Mouse (Mus musculus) adrenal gland, postnatal 10 days (tissue): ENCODE measurements around the gene Atp1b1. TPM values are rescaled to one million over a fixed set of nuclear protein-coding genes. Genes with fewer than 3 reads are reported as not detected.

Source experiments
- DNase-seq: peaks from one replicate; pipeline ENCODE4 v3.0.0; 2021; ENCODE audit warnings: mixed read lengths
- long read RNA-seq, 2 experiments: library from polyadenylated mRNA; stranded (forward); transcript quantifications; one replicate each; pipeline ENCODE4 v2.0.0; 2021
- total RNA-seq, 2 experiments: library from RNA; stranded (reverse); gene quantifications; 2 replicates each; pipeline ENCODE4 v1.2.3; 2021

The Atp1b1 gene
- 100 to 1,000 TPM in 1 of 2 experiments, 10 to 100 TPM in 1; 88.2 to 115 TPM for total RNA-seq
- long read RNA-seq, experiment 1, transcript Atp1b1-201 (6 exons, 2,580 nt) = major isoform, 131 of 163 reads
- long read RNA-seq, experiment 1, partial matches to known transcripts = 3 of 163 reads
- long read RNA-seq, experiment 1, other reads (novel, unspliced or antisense) = 29 of 163 reads
- long read RNA-seq, experiment 2, transcript Atp1b1-201 (6 exons, 2,580 nt) = major isoform, 97 of 132 reads
- long read RNA-seq, experiment 2, partial matches to known transcripts = 2 of 132 reads
- long read RNA-seq, experiment 2, other reads (novel, unspliced or antisense) = 33 of 132 reads

GRCm38 (mm10) chr1:164458245-164458613, at the start of gene Atp1b1:
TSS of gene Atp1b1 (minus strand) at chr1:164458355.
- peak; percentile 91 for DNase-seq

- DNase-seq = no peak
Measured at GRCm38 (mm10) chr1:164505096-164505495, 46.9 kb upstream of the Atp1b1 start.

DNA sequence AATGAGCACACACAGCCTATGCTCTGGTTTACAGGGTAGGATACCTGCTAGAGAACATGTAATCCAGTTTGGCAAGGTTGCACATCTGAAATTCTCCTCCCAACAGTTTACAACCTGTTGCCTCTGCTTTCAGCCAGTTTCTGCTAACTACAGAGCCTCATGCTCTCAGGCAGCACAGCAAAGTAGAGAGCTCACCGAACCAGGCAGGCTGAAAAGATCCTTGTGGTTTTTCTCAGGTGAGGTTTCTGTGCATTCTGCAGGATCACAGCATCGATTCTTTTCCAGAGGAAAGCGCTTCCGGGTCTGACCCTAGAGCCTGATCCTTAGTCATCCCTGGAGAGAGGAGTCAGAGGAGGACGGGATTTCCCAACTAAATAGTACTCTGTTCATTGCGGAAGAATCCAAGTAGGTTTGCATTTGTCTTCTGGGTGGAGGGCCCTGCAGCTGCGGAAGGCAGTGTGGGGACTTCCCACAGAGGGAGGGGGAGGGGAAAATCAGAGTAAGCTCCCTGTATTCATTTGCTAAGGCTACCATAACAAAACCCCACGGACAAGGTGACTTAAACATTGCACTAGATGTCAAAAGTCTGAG, 45.1 kb upstream of the Atp1b1 start:
- no peak for DNase-seq

DNA sequence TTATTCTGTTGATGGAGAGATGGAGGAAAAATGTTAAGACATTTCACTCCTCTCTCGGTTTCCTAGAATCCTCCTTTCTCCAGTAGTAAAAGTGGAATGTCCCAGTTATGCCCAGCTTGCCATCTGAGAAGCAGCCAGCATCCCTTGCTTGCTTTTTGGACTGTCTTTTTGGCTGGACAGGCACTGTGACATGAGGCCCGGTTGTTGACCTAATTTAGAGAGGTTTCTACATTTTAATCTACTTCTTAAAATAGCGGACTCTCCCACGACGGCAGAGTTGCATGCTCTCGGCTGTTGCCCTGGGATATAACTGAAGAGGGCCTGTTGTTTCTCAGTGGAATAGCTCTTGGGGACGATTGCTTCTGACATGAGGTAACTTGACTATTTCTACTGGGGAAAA, 44.1 kb upstream of the Atp1b1 start:
- no peak for DNase-seq

DNA sequence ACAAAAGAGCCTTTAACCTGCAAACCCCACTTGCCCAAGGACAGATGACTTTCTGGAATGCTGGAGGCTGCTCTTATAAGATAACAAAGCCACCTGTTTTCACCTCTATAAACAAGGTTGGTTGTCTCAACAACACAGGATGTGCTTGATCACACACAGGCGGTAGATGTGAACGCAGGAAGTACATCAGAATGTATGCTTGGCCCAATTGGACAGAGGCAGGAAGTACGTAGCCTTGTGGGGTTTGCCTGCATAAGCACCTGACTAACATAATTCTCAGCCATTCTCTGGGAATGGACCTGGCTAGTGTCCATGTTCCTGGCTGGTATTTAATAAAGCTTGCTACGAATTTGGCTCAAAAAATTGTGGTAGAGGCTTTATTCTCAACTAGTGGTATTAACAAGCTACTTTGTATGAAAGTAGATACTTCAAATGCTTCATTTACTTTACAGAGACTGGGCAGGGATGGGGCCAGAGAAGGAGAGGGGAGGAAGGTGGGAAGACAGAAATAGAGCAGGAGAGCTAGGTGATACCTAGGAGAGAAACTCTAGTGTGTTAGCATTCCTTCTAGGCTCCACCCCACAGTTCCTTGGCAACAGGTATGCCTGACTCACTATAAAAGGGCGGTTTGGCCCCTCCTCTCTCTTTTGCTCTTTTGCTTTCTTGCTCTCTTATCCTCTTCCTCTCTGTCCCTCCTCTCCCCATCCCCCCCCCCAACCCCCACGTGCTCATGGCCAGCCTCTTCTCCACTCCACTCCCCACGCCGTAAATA, 36.8 kb upstream of the Atp1b1 start:
- no peak for DNase-seq

DNA sequence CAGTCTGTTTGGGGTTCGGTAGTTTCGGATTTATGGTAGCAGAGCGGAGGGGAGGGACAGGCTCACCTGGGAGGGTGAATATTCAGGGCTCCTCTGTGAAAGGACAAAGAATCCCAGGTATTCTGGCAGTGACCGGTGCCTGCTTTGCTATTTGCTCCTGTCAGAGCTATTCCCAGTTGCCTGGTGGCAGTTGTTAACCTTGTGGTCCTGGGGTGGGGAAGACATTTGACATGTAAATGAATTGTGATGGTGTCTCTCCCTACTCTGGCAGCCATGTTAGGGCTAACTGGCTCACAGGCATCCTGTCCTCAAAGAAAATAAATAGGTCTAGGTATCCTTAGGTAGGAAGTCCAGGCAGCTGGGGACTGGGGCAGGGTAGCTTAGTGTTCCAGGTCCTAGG, 36.1 kb upstream of the Atp1b1 start:
- no peak for DNase-seq

GRCm38 (mm10) chr1:164493042-164493705, 35.0 kb upstream of the Atp1b1 start:
- DNase-seq = peak; percentile 56

GRCm38 (mm10) chr1:164492476-164492875, 34.3 kb upstream of the Atp1b1 start:
- DNase-seq = no peak

DNA sequence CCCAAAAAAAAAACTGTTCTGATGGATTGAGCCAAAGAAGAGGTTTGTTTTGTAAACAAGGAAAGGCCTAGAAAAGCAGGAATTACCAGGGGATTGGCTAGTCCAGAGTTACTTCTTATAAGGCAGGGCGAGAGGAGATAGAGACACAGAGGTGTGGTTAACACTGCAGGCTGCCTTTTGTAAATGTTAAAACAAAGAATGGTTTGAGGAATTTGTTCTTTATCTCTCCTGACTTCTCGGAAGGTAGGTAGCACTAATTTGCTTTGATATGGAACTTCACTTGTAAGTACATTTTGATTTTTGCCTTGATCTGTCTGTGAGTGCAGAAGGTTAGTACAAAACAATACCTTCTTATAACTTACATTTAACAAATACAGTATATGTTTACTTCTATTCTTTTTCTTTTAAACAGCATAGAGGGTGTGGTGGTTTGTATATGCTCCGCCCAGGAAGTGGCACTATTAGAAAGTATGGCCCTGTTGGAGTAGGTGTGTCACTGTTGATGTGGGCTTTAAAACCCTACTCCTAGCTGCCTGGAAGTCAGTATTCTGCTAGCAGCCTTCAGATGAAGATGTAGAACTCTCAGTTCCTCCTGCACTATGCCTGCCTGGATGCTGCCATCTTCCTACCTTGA, 31.9 kb upstream of the Atp1b1 start:
- DNase-seq = no peak

DNA sequence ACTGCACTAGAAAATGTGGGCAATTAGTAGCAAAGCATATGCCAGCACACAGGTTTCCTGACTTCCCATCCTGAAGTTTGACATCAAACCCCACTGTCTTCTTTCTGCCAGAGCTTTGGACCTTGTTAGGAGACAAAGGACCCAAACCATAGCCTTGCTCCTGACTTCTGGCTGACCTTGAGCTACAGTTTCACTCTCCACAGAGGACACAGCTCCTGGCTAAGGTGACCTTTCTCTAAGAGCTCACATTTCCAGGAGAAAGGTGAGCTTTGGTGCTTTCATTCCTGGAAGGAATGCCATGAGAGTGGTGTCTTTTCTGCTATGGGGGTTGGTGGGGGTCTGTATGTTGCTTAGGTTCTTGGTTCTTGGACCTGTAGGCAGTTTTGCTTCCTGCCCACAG, 25.6 kb upstream of the Atp1b1 start:
- no peak for DNase-seq

- no peak for DNase-seq
Measured at GRCm38 (mm10) chr1:164482833-164483232, 24.7 kb upstream of the Atp1b1 start.

DNA sequence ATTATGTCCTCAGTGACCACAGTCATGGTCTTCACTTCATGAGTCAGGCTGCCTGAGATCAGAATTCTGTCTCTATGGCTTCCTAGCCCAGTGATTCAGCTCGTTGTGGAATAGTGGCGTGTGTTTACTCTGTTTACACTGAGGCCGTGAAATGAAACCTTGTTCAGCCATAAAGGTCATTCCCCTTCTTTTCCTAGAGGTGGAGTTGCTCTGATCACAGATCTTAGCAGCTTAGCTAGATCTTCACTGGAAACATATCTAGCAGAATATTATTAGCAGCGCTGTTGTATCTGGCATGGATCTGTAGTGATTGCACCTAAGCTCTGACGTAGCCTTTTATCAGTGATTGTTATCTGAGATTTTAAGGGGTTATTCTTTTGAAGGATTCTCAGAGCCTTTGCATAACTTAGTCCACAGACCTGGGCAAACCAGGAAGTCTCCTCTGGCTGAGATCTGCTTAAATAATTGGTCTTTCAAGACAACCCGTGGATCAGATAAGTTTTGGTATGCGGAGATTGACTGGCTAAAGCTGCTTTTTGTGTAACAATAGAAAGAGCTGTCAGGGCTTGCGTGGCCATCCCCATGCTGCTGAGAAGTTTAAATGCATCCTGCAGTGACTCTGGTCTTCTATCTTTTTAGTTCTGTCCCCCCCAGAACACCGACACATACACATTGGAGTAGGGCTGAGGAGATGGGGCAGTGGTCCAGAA, 23.6 kb upstream of the Atp1b1 start:
- DNase-seq = no peak

DNA sequence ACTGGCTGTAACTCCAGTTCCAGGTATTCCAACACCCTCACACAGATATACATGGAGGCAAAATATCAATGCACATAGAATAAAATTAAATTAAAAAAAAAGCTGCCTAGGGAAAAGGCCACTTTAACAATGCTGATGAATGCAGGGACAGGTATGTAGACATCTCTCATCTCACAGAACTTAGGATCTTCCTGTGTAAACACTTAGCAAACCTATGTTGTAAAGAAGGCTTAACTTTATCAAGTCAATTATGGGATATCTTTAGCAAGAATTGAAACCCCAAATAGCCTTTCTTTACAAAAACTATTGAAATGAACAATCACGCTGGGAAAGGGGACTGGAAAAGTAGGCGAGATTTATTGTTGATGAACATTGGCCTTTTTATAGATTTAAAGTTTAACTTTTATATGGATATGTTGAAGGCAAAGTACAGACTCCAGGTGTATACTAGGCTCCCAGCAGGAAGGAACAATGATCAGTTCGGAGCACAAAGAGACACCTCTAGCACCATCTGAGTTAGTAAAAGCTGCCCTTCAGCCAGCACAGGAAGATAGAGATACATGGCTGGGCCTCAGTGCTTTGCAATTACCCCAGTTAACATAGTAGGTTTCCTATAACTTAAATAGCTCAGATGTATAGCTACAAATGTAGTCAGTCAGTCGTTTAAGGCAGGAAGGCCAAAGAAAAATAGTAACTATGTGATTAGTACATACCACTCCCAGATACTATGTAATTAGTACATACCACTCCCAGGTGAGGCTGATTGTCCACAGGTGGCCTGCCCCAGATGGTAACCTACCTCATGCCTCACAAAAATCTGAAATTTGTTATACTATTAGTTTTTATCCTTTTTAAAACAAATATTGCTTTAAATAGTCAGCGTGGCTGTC, 22.8 kb upstream of the Atp1b1 start:
- DNase-seq = no peak

DNA sequence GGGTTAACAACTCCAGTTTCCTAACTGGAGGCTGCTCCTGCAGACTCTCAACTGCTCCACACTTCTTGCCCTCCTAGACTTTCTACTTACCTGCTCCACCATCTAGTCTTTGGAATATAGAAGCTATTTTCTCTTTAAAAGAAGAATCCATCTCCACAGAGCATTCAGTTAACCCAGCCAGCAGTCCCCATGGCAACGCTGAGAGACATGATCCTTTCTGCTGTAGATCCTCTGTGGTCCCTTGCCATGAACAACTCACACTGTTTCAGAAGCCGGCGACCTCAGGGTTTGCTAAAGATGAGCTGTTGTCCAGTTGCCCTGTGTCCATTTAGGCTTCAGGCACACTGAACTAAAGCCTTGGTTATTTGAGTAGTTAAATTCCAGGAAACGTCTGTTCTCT, 17.7 kb upstream of the Atp1b1 start:
- DNase-seq = no peak

- DNase-seq = no peak
Measured at GRCm38 (mm10) chr1:164474778-164475511, 16.8 kb upstream of the Atp1b1 start.

DNA sequence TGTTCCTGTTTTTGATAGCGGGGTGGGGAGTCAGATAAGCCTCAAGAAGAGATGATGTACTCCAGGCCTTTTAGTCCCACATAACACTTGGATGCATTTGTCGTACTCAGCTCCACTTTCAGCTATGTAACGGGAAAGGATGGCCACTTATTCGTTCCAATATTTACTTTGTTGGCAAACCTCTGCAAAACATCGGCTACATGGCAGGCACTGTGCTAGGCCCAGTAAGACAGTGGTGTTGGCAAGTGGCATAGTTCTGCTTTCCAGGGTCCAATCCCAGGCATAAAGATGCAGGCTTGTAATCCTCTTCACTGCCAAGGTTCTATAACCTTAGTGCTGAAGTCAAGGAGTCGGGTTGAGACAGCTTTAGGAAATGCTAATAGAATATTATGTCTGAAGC, 16.2 kb upstream of the Atp1b1 start:
- DNase-seq = no peak

GRCm38 (mm10) chr1:164473398-164473797, 15.2 kb upstream of the Atp1b1 start:
- no peak for DNase-seq

DNA sequence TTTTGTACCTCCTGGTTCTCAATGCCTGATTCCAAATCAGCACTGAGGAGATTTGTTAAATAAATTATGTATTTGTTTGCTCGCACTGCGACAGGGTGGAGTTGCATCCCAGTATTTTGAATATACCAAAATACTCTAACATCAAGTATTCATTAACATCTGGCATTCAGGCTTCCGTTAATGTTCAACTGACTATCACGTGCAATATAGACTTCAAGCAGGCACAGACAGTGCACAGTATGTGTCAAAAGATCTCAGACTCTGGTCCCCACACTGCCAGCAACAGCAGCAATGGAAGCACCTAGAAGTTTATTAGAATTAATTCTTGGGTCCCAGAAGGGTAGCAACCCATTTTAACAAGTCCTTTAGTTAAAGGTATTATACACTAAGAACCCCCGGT, 13.5 kb upstream of the Atp1b1 start:
- no peak for DNase-seq

GRCm38 (mm10) chr1:164470985-164471384, 12.8 kb upstream of the Atp1b1 start:
- no peak for DNase-seq

- DNase-seq = no peak
Measured at GRCm38 (mm10) chr1:164468329-164468728, 10.2 kb upstream of the Atp1b1 start.
